Mouse (Mus musculus): Measurements from ENCODE around the gene Ssu2. TPM values are rescaled to one million over a fixed set of nuclear protein-coding genes. Genes with fewer than 3 reads are reported as not detected.

The Ssu2 gene
- polyA plus RNA-seq, 1 experiment from 2014 or later, result 2.6 TPM

DNA sequence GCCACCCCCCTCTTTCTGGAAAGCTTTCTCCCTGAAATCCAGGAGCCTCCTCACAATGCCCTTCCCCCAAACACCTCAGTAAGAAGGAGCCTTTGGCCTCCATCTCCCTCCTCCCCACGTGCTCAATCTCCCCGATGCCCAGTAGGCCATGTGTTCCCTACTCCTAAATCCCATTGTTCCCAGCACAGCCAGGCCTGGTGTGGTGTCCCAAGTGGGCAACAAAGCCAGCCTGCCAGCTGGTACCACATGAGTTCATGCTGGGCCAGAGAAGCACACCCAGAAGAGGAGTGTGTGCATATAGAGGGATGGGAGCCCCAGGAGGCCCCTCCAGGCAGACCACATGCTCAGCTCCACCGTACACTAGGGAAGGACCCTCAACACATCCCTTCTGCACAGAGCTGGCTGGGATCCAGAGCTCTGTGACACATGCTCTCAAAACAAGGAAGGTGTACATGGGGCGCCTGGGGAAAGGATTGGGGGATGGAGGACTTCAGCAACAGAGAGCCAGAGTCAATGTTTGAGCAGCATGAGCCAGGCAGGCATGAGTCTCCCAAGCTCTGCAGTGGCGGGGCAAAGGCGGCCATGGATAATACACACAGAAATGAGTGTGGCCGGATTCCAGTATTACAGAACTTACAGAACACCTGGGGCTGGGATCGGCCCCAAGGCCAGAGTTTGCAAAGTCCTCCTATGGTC is 4.7 kb downstream of the Ssu2 start:
- 67% methylated on average over 8 of the region's 8 CpGs for WGBS
- Histone ChIP-seq H3K27me3 (peaks cover 2% of the 10 kb centered on the region; the same call in 1 of the 2 replicates), H3K4me2 (no peak overlapping the region), H3K36me3 (no peaks in the 10 kb centered on the region), H3K4me3 (no peak overlapping the region), H3K27ac (no peak overlapping the region), H3K9ac (no peak overlapping the region), H3K9me3 (replicated peaks) (no peaks in the 10 kb centered on the region), H3K4me1 (replicated peaks) (peaks cover 7% of the 10 kb centered on the region)
- no peak; the same call in 1 of the 2 replicates for ATAC-seq (replicated peaks; ENCODE audit: insufficient number of reproducible peaks, insufficient read depth, low FRiP score, low read depth)

- H3K9me3 ChIP-seq (replicated peaks), result no peaks in the 10 kb centered on the region
- H3K27me3 ChIP-seq, result peaks cover 2% of the 10 kb centered on the region; the same call in 1 of the 2 replicates
- no peak overlapping the region for H3K27ac ChIP-seq
- no peaks in the 10 kb centered on the region for H3K36me3 ChIP-seq
- peaks cover 7% of the 10 kb centered on the region for H3K4me1 ChIP-seq (replicated peaks)
- H3K9ac ChIP-seq, result no peak overlapping the region
- H3K4me2 ChIP-seq, result no peak overlapping the region
- no peak for ATAC-seq (replicated peaks; ENCODE audit: insufficient number of reproducible peaks, insufficient read depth, low FRiP score, low read depth)
- no peak overlapping the region for H3K4me3 ChIP-seq
- 86% methylated on average over 9 of the region's 9 CpGs for WGBS
Observed at GRCm38 (mm10) chr6:112379054-112379453, 8.8 kb downstream of the Ssu2 start.

DNA sequence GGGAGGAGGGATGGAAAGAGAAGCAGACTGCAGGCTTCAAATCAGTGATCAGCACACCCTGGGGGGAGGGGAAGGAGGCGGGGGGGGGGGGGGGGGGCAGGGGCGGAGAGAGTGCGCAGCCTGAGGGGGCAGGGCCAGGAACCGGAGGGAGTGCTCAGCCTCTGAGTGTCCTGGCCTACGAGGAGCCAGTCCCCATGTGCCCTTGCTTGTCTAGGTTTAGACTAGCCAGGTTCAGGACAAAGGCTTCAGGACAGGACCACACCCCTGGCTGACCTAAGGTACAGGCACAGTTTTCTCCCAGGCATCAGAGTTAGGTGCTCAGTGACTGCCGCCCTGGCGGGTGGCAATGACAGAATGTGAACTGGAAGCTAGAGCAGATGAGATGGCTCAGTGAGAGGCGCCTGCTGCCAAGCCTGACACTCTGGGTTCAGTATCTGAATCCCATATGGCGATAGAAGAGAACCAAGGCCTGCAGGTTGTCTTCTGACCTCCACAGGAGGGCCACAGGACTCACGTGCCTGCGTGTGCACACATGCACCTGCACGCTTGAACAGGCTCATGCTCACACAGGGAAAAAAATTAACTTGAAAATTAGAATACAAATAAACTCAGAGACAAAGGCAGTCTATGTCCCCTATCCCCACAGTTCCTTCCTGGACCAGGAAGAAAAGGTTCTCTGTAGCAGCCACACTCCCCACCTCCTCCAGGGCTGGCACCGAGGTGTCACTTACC is 12.0 kb downstream of the Ssu2 start:
- no peaks in the 10 kb centered on the region for H3K4me1 ChIP-seq (replicated peaks)
- no peaks in the 10 kb centered on the region for H3K9me3 ChIP-seq (replicated peaks)
- WGBS, result 66% methylated on average over 10 of the region's 13 CpGs
- no peaks in the 10 kb centered on the region for H3K36me3 ChIP-seq
- H3K4me3 ChIP-seq, result no peak overlapping the region
- peaks cover 2% of the 10 kb centered on the region; the same call in 1 of the 2 replicates for H3K27me3 ChIP-seq
- no peak for ATAC-seq (replicated peaks; ENCODE audit: insufficient number of reproducible peaks, insufficient read depth, low FRiP score, low read depth)
- no peak overlapping the region for H3K9ac ChIP-seq
- no peak overlapping the region for H3K27ac ChIP-seq
- no peak overlapping the region for H3K4me2 ChIP-seq

GRCm38 (mm10) chr6:112373886-112374585 is 13.8 kb downstream of the Ssu2 start:
- no peak for ATAC-seq (replicated peaks; ENCODE audit: insufficient number of reproducible peaks, insufficient read depth, low FRiP score, low read depth)

GRCm38 (mm10) chr6:112365294-112365693 is 22.5 kb downstream of the Ssu2 start:
- Histone ChIP-seq H3K4me1 (replicated peaks) (no peaks in the 10 kb centered on the region), H3K36me3 (no peaks in the 10 kb centered on the region), H3K9ac (no peak overlapping the region), H3K27ac (no peak overlapping the region), H3K27me3 (no peaks in the 10 kb centered on the region), H3K4me3 (no peak overlapping the region), H3K4me2 (no peak overlapping the region), H3K9me3 (replicated peaks) (no peaks in the 10 kb centered on the region)
- WGBS, result 82% methylated on average over 10 of the region's 10 CpGs
- ATAC-seq (replicated peaks; ENCODE audit: insufficient number of reproducible peaks, insufficient read depth, low FRiP score, low read depth), result no peak

More at GRCm38 (mm10) chr6:112373886-112374585, 13.8 kb downstream of the Ssu2 start:
- Histone ChIP-seq H3K4me2 (no peak overlapping the region), H3K27ac (no peak overlapping the region), H3K9ac (no peak overlapping the region), H3K9me3 (replicated peaks) (no peaks in the 10 kb centered on the region), H3K27me3 (no peaks in the 10 kb centered on the region), H3K36me3 (no peaks in the 10 kb centered on the region), H3K4me1 (replicated peaks) (no peaks in the 10 kb centered on the region), H3K4me3 (no peak overlapping the region)
- 43% methylated on average over 8 of the region's 8 CpGs for WGBS

DNA sequence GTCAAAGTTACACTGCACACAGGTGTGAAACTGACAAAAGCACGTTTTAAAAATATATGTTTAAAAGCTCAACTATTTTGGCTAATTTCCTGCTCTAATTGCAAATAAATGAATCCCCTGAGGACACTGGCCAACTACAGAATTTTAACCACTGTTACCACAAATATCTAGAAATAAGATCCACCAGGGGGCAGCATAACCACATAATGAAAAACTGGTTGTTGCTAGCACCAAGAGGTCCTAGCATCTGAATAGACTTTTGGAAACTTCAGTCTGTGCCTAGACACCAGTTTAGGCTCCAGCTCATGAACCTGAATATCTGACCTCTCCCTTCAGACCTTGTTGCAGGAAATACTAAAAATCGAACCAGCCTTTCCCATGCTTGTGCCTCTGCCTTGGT is 23.2 kb downstream of the Ssu2 start:
- 42% methylated on average over 2 of the region's 2 CpGs for WGBS
- Histone ChIP-seq H3K27ac (no peak overlapping the region), H3K9ac (no peak overlapping the region), H3K4me2 (no peak overlapping the region), H3K4me1 (replicated peaks) (no peaks in the 10 kb centered on the region), H3K4me3 (no peak overlapping the region), H3K27me3 (no peaks in the 10 kb centered on the region), H3K9me3 (replicated peaks) (no peaks in the 10 kb centered on the region), H3K36me3 (no peaks in the 10 kb centered on the region)
- ATAC-seq (replicated peaks; ENCODE audit: insufficient number of reproducible peaks, insufficient read depth, low FRiP score, low read depth), result no peak

GRCm38 (mm10) chr6:112362349-112362958 is 25.4 kb downstream of the Ssu2 start:
- H3K27ac ChIP-seq, result no peak overlapping the region
- WGBS, result 36% methylated on average over 6 of the region's 6 CpGs
- H3K36me3 ChIP-seq, result no peaks in the 10 kb centered on the region
- H3K27me3 ChIP-seq, result no peaks in the 10 kb centered on the region
- H3K9me3 ChIP-seq (replicated peaks), result no peaks in the 10 kb centered on the region
- no peak for ATAC-seq (replicated peaks; ENCODE audit: insufficient number of reproducible peaks, insufficient read depth, low FRiP score, low read depth)
- H3K4me3 ChIP-seq, result no peak overlapping the region
- no peak overlapping the region for H3K4me2 ChIP-seq
- no peak overlapping the region for H3K9ac ChIP-seq
- H3K4me1 ChIP-seq (replicated peaks), result no peaks in the 10 kb centered on the region

DNA sequence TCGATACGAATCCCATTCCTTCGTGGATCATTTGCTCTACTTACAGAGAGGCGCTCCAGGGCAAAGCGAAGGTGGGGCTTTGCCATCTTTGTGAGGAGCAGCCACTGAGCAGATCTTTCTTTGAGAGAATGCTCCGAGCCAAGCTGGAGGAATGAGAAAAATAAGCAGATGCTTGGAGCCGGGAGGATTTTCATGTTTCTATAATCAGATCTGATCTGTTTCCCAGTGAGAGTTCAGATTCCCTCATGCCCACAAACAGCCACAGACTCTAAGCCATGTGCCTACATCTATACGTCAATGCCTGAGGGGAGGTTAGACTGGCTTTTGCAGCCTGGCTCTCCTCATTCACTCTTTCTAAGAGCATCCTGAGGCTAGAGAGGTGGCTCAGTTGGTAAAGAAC is 27.1 kb downstream of the Ssu2 start:
- H3K9me3 ChIP-seq (replicated peaks), result no peaks in the 10 kb centered on the region
- H3K36me3 ChIP-seq, result no peaks in the 10 kb centered on the region
- ATAC-seq (replicated peaks; ENCODE audit: insufficient number of reproducible peaks, insufficient read depth, low FRiP score, low read depth), result no peak
- WGBS, result 82% methylated on average over 8 of the region's 8 CpGs
- H3K9ac ChIP-seq, result no peak overlapping the region
- H3K27me3 ChIP-seq, result no peaks in the 10 kb centered on the region
- H3K4me2 ChIP-seq, result no peak overlapping the region
- H3K27ac ChIP-seq, result no peak overlapping the region
- H3K4me3 ChIP-seq, result no peak overlapping the region
- H3K4me1 ChIP-seq (replicated peaks), result no peaks in the 10 kb centered on the region

DNA sequence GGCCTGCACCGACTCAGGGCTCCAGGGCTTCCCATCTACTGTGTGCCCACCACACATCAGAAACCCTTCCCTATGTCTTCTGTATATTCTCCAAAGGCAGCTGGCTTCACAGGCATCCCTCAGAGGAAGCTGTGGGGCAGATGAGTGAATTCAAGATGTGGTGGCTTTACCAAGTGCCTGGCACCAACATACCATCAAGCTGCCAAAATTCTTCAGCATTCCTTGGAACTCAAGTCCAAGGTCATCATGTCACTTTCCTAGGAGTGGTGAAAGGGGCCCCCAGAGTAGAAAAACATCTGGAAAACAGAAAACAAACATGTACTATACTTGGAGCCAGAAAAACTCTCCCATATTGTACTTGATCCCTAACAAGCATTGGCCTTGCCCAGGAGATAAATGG is 28.5 kb downstream of the Ssu2 start:
- no peaks in the 10 kb centered on the region for H3K4me1 ChIP-seq (replicated peaks)
- no peak overlapping the region for H3K9ac ChIP-seq
- no peak overlapping the region for H3K27ac ChIP-seq
- no peak overlapping the region for H3K4me3 ChIP-seq
- H3K36me3 ChIP-seq, result no peaks in the 10 kb centered on the region
- H3K4me2 ChIP-seq, result no peak overlapping the region
- H3K9me3 ChIP-seq (replicated peaks), result no peaks in the 10 kb centered on the region
- H3K27me3 ChIP-seq, result no peaks in the 10 kb centered on the region
- no peak for ATAC-seq (replicated peaks; ENCODE audit: insufficient number of reproducible peaks, insufficient read depth, low FRiP score, low read depth)
- WGBS, result 80% methylated on average over 1 of the region's 1 CpGs

- no peak overlapping the region for H3K4me3 ChIP-seq
- WGBS, result 76% methylated on average over 4 of the region's 4 CpGs
- no peak for ATAC-seq (replicated peaks; ENCODE audit: insufficient number of reproducible peaks, insufficient read depth, low FRiP score, low read depth)
- no peak overlapping the region for H3K4me2 ChIP-seq
- no peak overlapping the region for H3K9ac ChIP-seq
- H3K9me3 ChIP-seq (replicated peaks), result no peaks in the 10 kb centered on the region
- no peak overlapping the region for H3K27ac ChIP-seq
- no peaks in the 10 kb centered on the region for H3K36me3 ChIP-seq
- 0 out of 2 replicates have a peak, but pooled peaks cover 4% of the 10 kb centered on the region for H3K4me1 ChIP-seq (replicated peaks)
- no peaks in the 10 kb centered on the region for H3K27me3 ChIP-seq
Observed at GRCm38 (mm10) chr6:112350452-112350851, 37.4 kb downstream of the Ssu2 start.

DNA sequence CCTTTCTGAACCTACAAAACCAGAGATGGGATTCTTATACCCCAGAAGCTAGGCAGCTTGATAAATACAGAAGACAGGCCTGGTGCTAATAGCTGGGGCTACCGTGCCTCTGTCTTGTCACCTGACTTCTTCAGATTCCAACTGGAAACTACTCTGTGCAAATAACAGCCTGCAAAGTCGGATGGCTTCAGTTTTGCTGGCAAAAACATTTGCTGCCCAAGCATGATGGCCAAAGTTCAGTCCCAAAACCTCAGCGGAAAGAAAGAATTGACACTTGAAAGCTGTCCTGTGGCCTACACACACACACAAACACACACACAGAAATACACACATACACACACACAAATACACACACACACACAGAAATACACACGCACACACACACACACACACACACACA is 48.8 kb downstream of the Ssu2 start:
- 70% methylated on average over 4 of the region's 4 CpGs for WGBS
- Histone ChIP-seq H3K36me3 (no peaks in the 10 kb centered on the region), H3K27me3 (no peaks in the 10 kb centered on the region), H3K9me3 (replicated peaks) (no peaks in the 10 kb centered on the region), H3K4me3 (no peak overlapping the region), H3K9ac (no peak overlapping the region), H3K27ac (no peak overlapping the region), H3K4me1 (replicated peaks) (no peaks in the 10 kb centered on the region), H3K4me2 (no peak overlapping the region)
- no peak for ATAC-seq (replicated peaks; ENCODE audit: insufficient number of reproducible peaks, insufficient read depth, low FRiP score, low read depth)

Measured in heart, embryonic 15.5 days (tissue).